Comparison of ENCODE assay signal across 24 mouse cellular contexts in genomic region chr13:58194908-58195307, GRCm38 (mm10). TPM values are rescaled to one million over a fixed set of nuclear protein-coding genes. Genes with fewer than 3 reads are reported as not detected.
A peak's percentile ranks its signal among the peaks of the same experiment; 100 is the strongest.
DNase-seq lines count a peak whose midpoint lies in the region; ATAC-seq and TF ChIP-seq lines count a peak whose summit lies in the region.
"Had no signal": no experiment of that assay in that cellular context is flagged by ENCODE, and none has a peak within 500 bp of the region (broad histone marks: within the 10 kb centered on the region; RNA-seq: fewer than 3 reads in every experiment).

No protein-coding gene starts in this region.

- H3K9me3 ChIP-seq in liver, embryonic 12.5 days (replicated peaks) = no peaks in the 10 kb centered on the region
- H3K9me3 ChIP-seq: forebrain, embryonic 10.5 days; forebrain, embryonic 13.5 days; hindbrain, embryonic 10.5 days; hindbrain, embryonic 13.5 days had no signal

- 32% methylated on average over 3 of the region's 3 CpGs for WGBS in liver, adult 2 months
- 81% methylated on average over 3 of the region's 3 CpGs for WGBS in liver, embryonic 12.5 days (ENCODE audit: insufficient replicate concordance)
- WGBS in lung, adult 2 months = 88% methylated on average over 3 of the region's 3 CpGs

- H3K4me2 ChIP-seq in liver, embryonic 12.5 days = no peak overlapping the region
- H3K4me2 ChIP-seq: forebrain, embryonic 13.5 days; heart, embryonic 11.5 days; hindbrain, embryonic 13.5 days had no signal

- H3K9ac ChIP-seq in liver, adult 2 months (ENCODE audit: low read depth, low read length) = no peak overlapping the region
- no peak overlapping the region for H3K9ac ChIP-seq in liver, embryonic 12.5 days
- H3K9ac ChIP-seq: forebrain, embryonic 13.5 days; hindbrain, embryonic 13.5 days had no signal

- H3K27me3 ChIP-seq in liver, adult 2 months (ENCODE audit: control insufficient read depth, insufficient read depth, low read length) = no peaks in the 10 kb centered on the region
- H3K27me3 ChIP-seq in liver, embryonic 12.5 days (replicated peaks) = no peaks in the 10 kb centered on the region
- H3K27me3 ChIP-seq: forebrain, embryonic 13.5 days; hindbrain, embryonic 13.5 days had no signal

- H3K27ac ChIP-seq in liver, adult 2 months (replicated peaks; ENCODE audit: insufficient read depth, low read depth, low read length) = no peak overlapping the region
- no peak overlapping the region for H3K27ac ChIP-seq in liver, embryonic 12.5 days
- H3K27ac ChIP-seq: forebrain, embryonic 10.5 days; forebrain, embryonic 13.5 days; hindbrain, embryonic 10.5 days; hindbrain, embryonic 13.5 days; hindbrain, postnatal 0 days had no signal

- peak; percentile 44 for DNase-seq in adrenal gland, postnatal 10 days
- no peak for DNase-seq in adrenal gland, postnatal 25 days
- DNase-seq in liver, adult 2 months (ENCODE audit: extremely low read depth, low read depth, low spot score) = peak; percentile 78
- peak; percentile 27 for DNase-seq in lung, postnatal 36 days
- no peak for DNase-seq in lung, adult 2 months
- peak; percentile 71 for DNase-seq in adipocyte (ENCODE audit: low spot score)
- no peak for DNase-seq in layer of hippocampus, postnatal 36 days
- DNase-seq: B cell, adult 2 months; cerebellum, adult 18-20 months; cerebellum, adult 9-10 months; cerebellum, postnatal 14 days; gastrocnemius, postnatal 10 days; gastrocnemius, postnatal 36 days; heart, postnatal 36 days had no signal

- TF ChIP-seq CTCF in liver, adult 2 months (IDR thresholded peaks at IDR 0.05; ENCODE audit: low read depth, low read length) = no peak
- no peak for TF ChIP-seq CTCF in lung, adult 2 months (IDR thresholded peaks at IDR 0.05; ENCODE audit: insufficient read depth, low read length)

- no peak overlapping the region for H3K4me3 ChIP-seq in liver, adult 2 months (ENCODE audit: insufficient read depth, low read depth, low read length)
- H3K4me3 ChIP-seq in liver, embryonic 12.5 days = no peak overlapping the region
- no peak overlapping the region for H3K4me3 ChIP-seq in lung, adult 2 months (replicated peaks; ENCODE audit: extremely low read depth, low read depth, low read length)
- H3K4me3 ChIP-seq: forebrain, embryonic 10.5 days; forebrain, embryonic 13.5 days; hindbrain, embryonic 10.5 days; hindbrain, embryonic 13.5 days had no signal

- H3K4me1 ChIP-seq in liver, adult 2 months (ENCODE audit: control insufficient read depth, insufficient read depth, low read length) = peaks cover 20% of the 10 kb centered on the region
- peaks cover 4% of the 10 kb centered on the region; the same call in 1 of the 2 replicates for H3K4me1 ChIP-seq in liver, embryonic 12.5 days
- peaks cover 3% of the 10 kb centered on the region; the same call in 1 of the 2 replicates for H3K4me1 ChIP-seq in lung, adult 2 months (ENCODE audit: control insufficient read depth, insufficient read depth, low read length)
- H3K4me1 ChIP-seq: forebrain, embryonic 13.5 days; hindbrain, embryonic 10.5 days had no signal

- TF ChIP-seq POLR2A in liver, adult 2 months (IDR thresholded peaks at IDR 0.05; ENCODE audit: extremely low read depth, insufficient read depth, low read length) = no peak
- no peak for TF ChIP-seq POLR2A in lung, adult 2 months (IDR thresholded peaks at IDR 0.05; ENCODE audit: borderline replicate concordance, extremely low read depth, low read depth, low read length)

- H3K36me3 ChIP-seq in liver, adult 2 months (ENCODE audit: control insufficient read depth, insufficient read depth, low read length) = peaks cover 34% of the 10 kb centered on the region
- H3K36me3 ChIP-seq in liver, embryonic 12.5 days = peaks cover 75% of the 10 kb centered on the region

- no peak for ATAC-seq in liver, embryonic 12.5 days
- ATAC-seq: forebrain, embryonic 13.5 days; forebrain, embryonic 16.5 days; hindbrain, postnatal 0 days; inflammation-experienced regulatory T-cells, adult 6 months; intestine, embryonic 16.5 days had no signal

- peaks cover 23% of the 10 kb centered on the region; the same call in 1 of the 2 replicates for H3K79me2 ChIP-seq in liver, adult 2 months (ENCODE audit: control insufficient read depth, insufficient read depth, low read length)

RNA-seq across cellular contexts. Expression of gene Ubqln1, which starts 20.5 kb away (rescaled TPM):
- 10 to 100 TPM; 89.6 to 93.1 TPM for total RNA-seq in adrenal gland, postnatal 10 days (2021)
- total RNA-seq in adrenal gland, postnatal 25 days (2021) = 118 and 136 TPM in 2 replicates
- 77.4 and 87.1 TPM in 2 replicates for total RNA-seq in liver, adult 2 months (2014; rRNA removed)
- polyA plus RNA-seq in liver, adult 2 months (2012; rRNA removed) = 119 and 146 TPM in 2 replicates
- 83.3 and 83.6 TPM in 2 replicates for polyA plus RNA-seq in liver, embryonic 12.5 days (2016; fragmentation: Nextera tagmentation; extraction: Ambion mirVana)
- 96.6 and 108 TPM in 2 replicates for polyA plus RNA-seq in lung, adult 2 months (2012; rRNA removed)
- 100 to 1,000 TPM; 148 to 155 TPM for total RNA-seq in layer of hippocampus, postnatal 36 days (2021)

RNA-seq across cellular contexts. Expression of gene Idnk, which starts 37.5 kb away (rescaled TPM):
- total RNA-seq in adrenal gland, postnatal 10 days (2021) = 10 to 100 TPM; 43.8 to 48.6 TPM
- total RNA-seq in adrenal gland, postnatal 25 days (2021) = 45.4 and 55.2 TPM in 2 replicates
- 34.0 and 34.5 TPM in 2 replicates for total RNA-seq in liver, adult 2 months (2014; rRNA removed)
- 26.9 and 27.3 TPM in 2 replicates for polyA plus RNA-seq in liver, adult 2 months (2012; rRNA removed)
- polyA plus RNA-seq in liver, embryonic 12.5 days (2016; fragmentation: Nextera tagmentation; extraction: Ambion mirVana) = 24.6 and 25.8 TPM in 2 replicates
- polyA plus RNA-seq in lung, adult 2 months (2012; rRNA removed) = 17.0 and 24.5 TPM in 2 replicates
- 10 to 100 TPM; 27.5 to 29.9 TPM for total RNA-seq in layer of hippocampus, postnatal 36 days (2021)

Comparison
In these comparisons a context has a peak if more than half of its experiments do, and no peak if none do; other contexts are left out.
1. DNase-seq: peak in adrenal gland, postnatal 10 days (single experiment), liver, adult 2 months (single experiment), lung, postnatal 36 days (single experiment) and adipocyte (single experiment); none in adrenal gland, postnatal 25 days (single experiment), lung, adult 2 months (single experiment) and layer of hippocampus, postnatal 36 days (0 of 2).